Mouse (Mus musculus): Measurements from ENCODE around the gene Vinac1.
"Not testable (repeated sequence)": the region's sequence is repeated elsewhere in the genome, so short reads cannot be mapped to it uniquely, and the experiment has no call there.

Vinac1 gene

GRCm38 (mm10) chr2:129038937-129039631 lies 8.9 kb downstream of the Vinac1 start:
- DNase-seq (ENCODE audit: low spot score in 2 of 2) = no peak

DNA sequence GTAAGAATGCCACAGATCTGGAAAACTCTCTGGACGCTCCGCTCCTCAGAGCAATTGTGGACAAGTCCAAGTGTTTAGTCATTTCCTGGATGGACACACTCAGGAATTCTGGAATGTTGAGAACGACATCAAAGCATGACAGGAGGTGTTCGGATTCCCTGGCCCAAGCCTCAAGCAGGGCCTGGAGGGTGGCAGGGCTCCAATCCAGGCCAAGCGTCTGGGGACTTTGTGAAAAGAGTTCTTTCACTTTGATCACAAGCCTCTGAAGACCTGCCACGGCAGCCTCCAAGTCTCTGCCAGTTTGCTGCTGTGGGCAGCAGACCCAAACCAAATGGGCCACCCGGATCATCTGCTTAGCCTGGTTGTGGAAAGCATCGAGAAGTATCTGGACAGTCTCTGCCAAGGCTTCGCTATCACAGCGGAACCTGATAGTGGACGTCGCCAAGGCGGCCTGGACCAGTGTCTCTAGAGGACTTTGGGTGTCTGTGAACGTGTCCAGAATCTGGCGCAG lies 9.5 kb downstream of the Vinac1 start:
- DNase-seq (ENCODE audit: low spot score in 2 of 2) = no peak

DNA sequence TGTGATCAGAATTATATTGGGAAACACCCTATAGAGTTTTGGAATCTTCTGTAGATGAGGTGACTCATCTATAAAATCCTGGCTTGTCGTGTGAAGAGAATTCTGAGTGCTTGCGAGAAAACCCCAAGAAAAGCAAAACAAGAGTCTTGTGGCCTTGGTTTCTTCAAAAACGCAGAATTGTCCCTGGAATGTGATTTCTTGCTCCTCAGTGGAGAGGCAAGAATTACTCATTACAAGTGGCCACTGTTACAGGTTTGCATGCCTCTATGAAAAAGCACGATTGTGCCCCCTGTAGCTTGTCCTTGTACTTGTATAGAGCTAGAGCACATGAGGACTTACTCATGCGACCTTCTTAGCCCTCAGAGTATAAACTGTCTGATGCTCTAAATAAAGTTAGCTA lies 12.6 kb downstream of the Vinac1 start:
- no peak for DNase-seq (ENCODE audit: low spot score in 2 of 2)

DNA sequence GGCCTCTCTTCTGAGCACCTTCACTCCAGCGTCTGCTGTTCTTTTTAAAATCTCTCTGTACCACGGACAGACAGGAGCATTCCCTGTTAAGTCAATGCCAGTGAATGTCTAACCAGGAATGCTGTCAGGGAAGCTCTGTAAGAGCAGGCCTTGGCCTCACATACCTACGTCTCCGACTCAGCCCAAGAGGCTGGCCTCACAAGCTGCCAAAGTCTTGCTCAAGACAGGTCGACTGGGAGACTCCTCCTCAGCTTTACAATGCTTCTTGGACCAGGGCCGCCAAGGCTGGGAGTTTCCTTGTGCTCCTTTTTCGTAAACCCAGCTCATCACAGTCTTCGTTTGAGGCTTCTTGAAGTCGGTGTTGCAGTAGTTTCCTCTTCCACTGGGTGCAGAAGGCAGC lies 23.2 kb downstream of the Vinac1 start:
- DNase-seq (ENCODE audit: low spot score in 2 of 2) = no peak

DNA sequence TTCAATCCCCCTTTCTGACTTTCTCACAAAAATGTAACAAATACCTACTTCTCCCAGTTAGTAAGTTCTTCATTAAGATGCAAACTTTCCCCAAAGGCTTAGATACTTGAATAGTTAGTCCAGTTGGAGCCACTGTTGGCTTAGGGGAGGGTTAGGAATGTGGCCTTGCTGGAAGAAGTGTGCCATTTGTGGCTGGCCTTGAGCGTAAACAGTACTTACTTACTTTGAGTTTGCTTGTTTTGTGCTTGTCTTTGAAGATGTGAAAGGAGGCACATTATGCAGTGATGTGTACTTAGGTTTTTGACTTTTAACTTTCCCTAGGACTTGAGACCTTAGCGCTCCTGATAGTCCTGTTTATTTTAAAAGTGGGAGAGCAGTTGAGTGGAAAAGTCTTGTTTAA lies 27.9 kb downstream of the Vinac1 start:
- DNase-seq (ENCODE audit: low spot score in 2 of 2) = no peak

DNA sequence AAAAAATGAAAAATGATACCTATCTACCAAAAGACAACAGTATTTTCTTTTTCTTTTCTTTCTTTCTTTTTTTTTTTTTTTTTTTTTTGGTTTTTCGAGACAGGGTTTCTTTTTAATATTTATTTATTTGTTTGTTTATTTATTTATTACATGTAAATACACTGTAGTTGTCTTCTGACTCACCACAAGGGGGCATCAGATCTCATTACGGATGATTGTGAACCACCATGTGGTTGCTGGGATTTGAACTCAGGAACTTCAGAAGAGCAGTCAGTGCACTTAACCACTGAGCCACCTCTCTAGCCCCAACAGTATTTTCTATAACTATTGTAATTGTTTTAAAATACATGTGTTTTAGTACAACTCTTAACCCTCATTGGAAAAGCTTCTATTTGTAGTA lies 39.1 kb downstream of the Vinac1 start:
- DNase-seq (ENCODE audit: low spot score in 2 of 2) = not testable (repeated sequence)

DNA sequence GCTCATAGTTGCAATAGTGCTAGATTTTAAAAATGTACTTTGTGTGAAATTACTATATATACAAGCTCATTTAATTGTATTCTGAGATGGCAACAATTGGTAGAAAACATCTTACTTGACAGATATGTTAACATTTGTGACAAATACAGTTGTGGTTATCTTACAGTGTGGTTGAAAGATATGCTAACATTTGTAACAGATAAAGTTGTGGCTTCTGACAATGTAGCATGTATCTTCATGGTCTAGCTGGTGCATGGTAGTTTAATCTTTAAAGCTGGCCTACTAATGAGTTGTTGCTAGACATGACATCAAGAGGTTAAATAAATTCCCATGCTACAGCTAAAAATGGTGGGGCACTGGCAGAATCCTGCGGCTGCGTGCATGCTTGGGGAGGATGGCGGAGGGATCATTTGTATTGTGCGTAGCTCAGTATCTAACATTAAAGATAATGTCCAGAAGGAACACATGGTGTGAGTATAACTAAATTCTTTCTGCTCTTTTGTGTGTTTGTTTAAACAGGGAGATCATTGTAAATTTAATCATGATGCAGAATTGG lies 41.7 kb downstream of the Vinac1 start:
- DNase-seq (ENCODE audit: low spot score in 2 of 2) = no peak

- no peak for DNase-seq (ENCODE audit: low spot score in 2 of 2)
Measured at GRCm38 (mm10) chr2:129004872-129005271, 43.1 kb downstream of the Vinac1 start.

- DNase-seq (ENCODE audit: low spot score in 2 of 2) = peak; percentile 4 to 12
Measured at GRCm38 (mm10) chr2:128984746-128985145, 63.2 kb downstream of the Vinac1 start.

DNA sequence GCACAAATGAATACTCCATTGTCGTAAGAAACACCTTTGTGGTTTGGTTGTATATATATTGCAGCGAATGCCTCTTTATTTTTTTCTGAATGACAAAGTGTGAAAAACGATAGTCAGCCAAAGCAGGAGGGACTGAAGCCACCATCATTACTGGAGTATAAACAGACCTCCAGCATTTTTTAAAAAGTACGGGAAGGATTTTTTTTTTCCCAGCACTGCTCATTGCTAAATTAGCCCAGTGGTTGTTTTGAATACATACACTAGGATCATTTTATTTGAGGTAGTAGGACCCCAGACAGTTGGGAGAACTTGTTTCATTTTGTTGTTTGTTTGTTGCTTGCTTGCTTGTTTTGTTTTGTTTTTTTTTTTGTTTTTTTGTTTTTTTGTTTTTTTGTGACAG lies 72.4 kb downstream of the Vinac1 start:
- DNase-seq (ENCODE audit: low spot score in 2 of 2) = no peak
